Mouse (Mus musculus): ENCODE results near the gene Ceacam16. TPM values are rescaled to one million over a fixed set of nuclear protein-coding genes. Genes with fewer than 3 reads are reported as not detected.

The Ceacam16 gene
- total RNA-seq (2012; rRNA removed) (2.5 and 3.2 TPM in 2 replicates), total RNA-seq (2014; rRNA removed) (0.88 and 1.1 TPM in 2 replicates), polyA plus RNA-seq (2012; ENCODE audit: insufficient read length, low read depth) (6.8 and 7.7 TPM in 2 replicates)

- peaks cover 2 to 62% of the 10 kb centered on the region in 2 experiments for H3K36me3 ChIP-seq (replicated peaks in 1 of 2; ENCODE audit: control insufficient read depth in 1 of 2, insufficient read depth in 1 of 2, low read length in 1 of 2)
- no peaks in the 10 kb centered on the region for H3K9me3 ChIP-seq (replicated peaks; ENCODE audit: low read length)
- no peak within 1 kb of the TSS for H3K9ac ChIP-seq (ENCODE audit: insufficient read depth, low read depth)
- TF ChIP-seq MAZ (IDR thresholded peaks at IDR 0.05; ENCODE audit: low read depth, low read length) (no peak), HCFC1 (IDR thresholded peaks at IDR 0.05; ENCODE audit: low read depth, low read length) (no peak), USF1 (IDR thresholded peaks at IDR 0.05; ENCODE audit: low read depth, low read length) (no peak)
- no peaks in the 10 kb centered on the region for H3K79me2 ChIP-seq (replicated peaks; ENCODE audit: control insufficient read depth, extremely low read depth, insufficient read depth, poor library complexity, severe bottlenecking)
- H3K4me1 ChIP-seq (ENCODE audit: control insufficient read depth in 1 of 2, insufficient read depth in 2 of 2) = peaks cover 3 to 31% of the 10 kb centered on the region in 2 experiments
- H3K4me2 ChIP-seq (ENCODE audit: insufficient read depth, low read depth, poor library complexity, severe bottlenecking) = no peak within 1 kb of the TSS
- dilution Hi-C loops (cut with MboI; ENCODE audit: extremely low pct_ligation_motif_present, extremely low pct_unique_long_range_greater_than_20kb, low sequenced_read_pairs) = no loop called here
- H3K27me3 ChIP-seq (replicated peaks) = no peaks in the 10 kb centered on the region
- H3K27ac ChIP-seq (ENCODE audit: insufficient read depth, low read depth) = no peak within 1 kb of the TSS
- H3K4me3 ChIP-seq (replicated peaks in 1 of 3; ENCODE audit: low read depth in 2 of 3, low read length in 2 of 3, poor library complexity in 1 of 3) = no peak within 1 kb of the TSS
- no peak for DNase-seq (ENCODE audit: extremely low read depth)
- in situ Hi-C loops (cut with MboI; ENCODE audit: low pct_ligation_motif_present, low pct_unique_long_range_greater_than_20kb, low sequenced_read_pairs) = loop anchor here (25.0 kb wide), 1 partner anchor 449 kb away; the partner anchor contains the start of genes Ckm and Klc3
Observed at GRCm38 (mm10) chr7:19861199-19861598, at the start of gene Ceacam16. TSS of gene Ceacam16 (minus strand) at chr7:19861299.

GRCm38 (mm10) chr7:19910421-19911291 lies 49.6 kb upstream of the Ceacam16 start:
- in situ Hi-C loops (cut with MboI; ENCODE audit: low pct_ligation_motif_present, low pct_unique_long_range_greater_than_20kb, low sequenced_read_pairs) = loop anchor here (5.0 kb wide), 1 partner anchor 47 kb away; no protein-coding TSS in a partner anchor

More at GRCm38 (mm10) chr7:19910421-19911291, 49.6 kb upstream of the Ceacam16 start:
- Histone ChIP-seq H3K27ac (ENCODE audit: insufficient read depth, low read depth) (no peak overlapping the region), H3K4me1 (ENCODE audit: control insufficient read depth in 1 of 2, insufficient read depth in 2 of 2) (peaks cover 0 to 3% of the 10 kb centered on the region in 2 experiments; a peak in 1 of 4 replicates), H3K27me3 (replicated peaks) (no peaks in the 10 kb centered on the region), H3K79me2 (replicated peaks; ENCODE audit: control insufficient read depth, extremely low read depth, insufficient read depth, poor library complexity, severe bottlenecking) (no peaks in the 10 kb centered on the region), H3K4me2 (ENCODE audit: insufficient read depth, low read depth, poor library complexity, severe bottlenecking) (no peak overlapping the region), H3K9ac (ENCODE audit: insufficient read depth, low read depth) (no peak overlapping the region), H3K4me3 (replicated peaks in 1 of 3; ENCODE audit: low read depth in 2 of 3, low read length in 2 of 3, poor library complexity in 1 of 3) (no peak overlapping the region), H3K9me3 (replicated peaks; ENCODE audit: low read length) (no peaks in the 10 kb centered on the region), H3K36me3 (replicated peaks in 1 of 2; ENCODE audit: control insufficient read depth in 1 of 2, insufficient read depth in 1 of 2, low read length in 1 of 2) (peaks cover 50 to 80% of the 10 kb centered on the region in 2 experiments)
- dilution Hi-C loops (cut with MboI; ENCODE audit: extremely low pct_ligation_motif_present, extremely low pct_unique_long_range_greater_than_20kb, low sequenced_read_pairs) = no loop called here
- peak; percentile 70 for DNase-seq (ENCODE audit: extremely low read depth)
- TF ChIP-seq E2F4 (IDR thresholded peaks at IDR 0.05; ENCODE audit: insufficient replicate concordance, low read depth, low read length) (no peak), ZC3H11A (IDR thresholded peaks at IDR 0.05; ENCODE audit: low read depth, low read length) (peak; percentile 24; the same call in 1 of the 2 replicates), SMC3 (IDR thresholded peaks at IDR 0.05; ENCODE audit: low read depth, low read length) (peak; percentile 97), MEF2A (IDR thresholded peaks at IDR 0.05; ENCODE audit: borderline replicate concordance, low read depth, low read length) (no peak), IRF4 (IDR thresholded peaks at IDR 0.05; ENCODE audit: low read depth, low read length) (no peak), RAD21 (IDR thresholded peaks at IDR 0.05; ENCODE audit: low read depth, low read length) (peak; percentile 67), NRF1 (IDR thresholded peaks at IDR 0.05; ENCODE audit: low read depth, low read length) (no peak), MAZ (IDR thresholded peaks at IDR 0.05; ENCODE audit: low read depth, low read length) (peak; percentile 37; the same call in 1 of the 2 replicates), JUND (conservative IDR thresholded peaks at IDR 0.05; ENCODE audit: low read depth, low read length) (no peak), CTCF (conservative IDR thresholded peaks at IDR 0.05 in 1 of 2, IDR thresholded peaks at IDR 0.05 in 1 of 2; ENCODE audit: low read depth in 2 of 2, low read length in 2 of 2) (peak; percentile 93), MYC (IDR thresholded peaks at IDR 0.05; ENCODE audit: low read depth, low read length) (no peak), SIN3A (IDR thresholded peaks at IDR 0.05; ENCODE audit: low read length) (no peak), ZMIZ1 (IDR thresholded peaks at IDR 0.05; ENCODE audit: low read depth, low read length) (no peak), HCFC1 (IDR thresholded peaks at IDR 0.05; ENCODE audit: low read depth, low read length) (no peak), TCF12 (IDR thresholded peaks at IDR 0.05; ENCODE audit: low read depth, low read length) (no peak), POLR2AphosphoS2 (IDR thresholded peaks at IDR 0.05; ENCODE audit: low read depth, low read length) (no peak), EP300 (IDR thresholded peaks at IDR 0.05; ENCODE audit: low read length) (no peak), UBTF (IDR thresholded peaks at IDR 0.05; ENCODE audit: low read depth, low read length) (no peak)
